Mouse (Mus musculus) c-Kit-negative CD71-positive TER-119-positive erythroid progenitor cells, embryonic 14.5 days (primary cell): Measurements from ENCODE around the gene Hbb-y.
"Not testable (repeated sequence)": the region's sequence is repeated elsewhere in the genome, so short reads cannot be mapped to it uniquely, and the experiment has no call there.

ENCODE experiments used
- DNase-seq: peaks from one replicate; pipeline ENCODE4 v3.0.0-alpha.2; 2013; ENCODE audit warnings: low read depth, low spot score

Hbb-y gene

GRCm38 (mm10) chr7:103813152-103813551 is 39.9 kb downstream of the Hbb-y start:
- DNase-seq, result not testable (repeated sequence)

DNA sequence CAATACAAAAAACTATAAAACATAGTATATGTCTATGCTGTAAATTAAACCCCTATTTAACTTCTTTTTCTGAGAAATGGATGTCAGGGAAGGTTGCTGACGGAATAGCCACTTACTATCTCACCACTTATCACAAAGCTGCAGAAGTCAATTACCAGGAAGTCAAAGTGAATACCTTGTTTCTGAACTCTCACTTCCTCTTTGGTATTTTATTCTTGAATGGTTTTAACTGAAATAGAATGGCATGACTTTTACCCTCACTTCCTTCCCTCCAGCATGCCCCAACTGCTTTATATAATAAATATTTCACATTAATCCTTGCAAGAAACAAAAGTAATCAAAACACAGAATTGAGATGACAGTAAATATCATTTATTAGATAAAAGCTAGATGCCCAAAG is 40.8 kb downstream of the Hbb-y start:
- peak; percentile 72 for DNase-seq

GRCm38 (mm10) chr7:103811223-103811845 is 41.7 kb downstream of the Hbb-y start:
- DNase-seq, result peak; percentile 76

DNA sequence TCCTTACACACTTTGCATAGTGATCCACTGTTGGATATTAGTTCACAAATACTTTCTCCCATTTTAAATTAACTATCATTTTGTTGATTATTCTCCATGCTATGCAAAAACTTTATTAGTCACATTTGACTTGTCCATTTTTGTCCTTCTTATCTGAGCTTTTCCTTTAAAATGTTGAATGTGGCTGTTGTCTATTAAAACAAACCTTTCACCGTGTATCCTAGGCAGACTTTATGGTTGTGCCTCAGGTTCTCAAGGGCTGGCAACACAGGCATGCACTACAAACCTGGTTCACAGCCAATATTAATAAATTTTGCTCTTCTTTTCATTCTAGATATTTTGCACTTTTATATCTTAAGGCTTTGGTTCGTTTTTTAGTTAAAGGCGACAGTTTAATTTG is 42.3 kb downstream of the Hbb-y start:
- peak; percentile 69 for DNase-seq

DNA sequence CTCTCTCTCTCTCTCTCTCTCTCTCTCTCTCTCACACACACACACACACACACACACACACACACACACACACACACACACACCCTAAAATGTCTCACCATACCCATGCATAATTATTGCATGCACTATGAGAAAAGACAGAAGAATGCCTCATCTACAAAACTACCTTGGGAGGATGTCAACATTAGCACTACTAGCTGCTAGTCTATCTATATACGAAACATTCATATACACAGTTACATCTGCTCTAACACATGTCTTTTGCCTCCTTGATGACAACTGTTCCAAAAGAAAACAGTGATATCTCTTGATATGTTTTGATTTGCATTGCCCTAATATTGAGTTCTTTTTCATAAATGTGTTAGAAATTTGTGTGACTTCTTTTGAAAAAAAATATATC is 42.7 kb downstream of the Hbb-y start:
- DNase-seq, result peak; percentile 66

- DNase-seq, result no peak
Measured at GRCm38 (mm10) chr7:103809801-103810155, 43.2 kb downstream of the Hbb-y start.

DNA sequence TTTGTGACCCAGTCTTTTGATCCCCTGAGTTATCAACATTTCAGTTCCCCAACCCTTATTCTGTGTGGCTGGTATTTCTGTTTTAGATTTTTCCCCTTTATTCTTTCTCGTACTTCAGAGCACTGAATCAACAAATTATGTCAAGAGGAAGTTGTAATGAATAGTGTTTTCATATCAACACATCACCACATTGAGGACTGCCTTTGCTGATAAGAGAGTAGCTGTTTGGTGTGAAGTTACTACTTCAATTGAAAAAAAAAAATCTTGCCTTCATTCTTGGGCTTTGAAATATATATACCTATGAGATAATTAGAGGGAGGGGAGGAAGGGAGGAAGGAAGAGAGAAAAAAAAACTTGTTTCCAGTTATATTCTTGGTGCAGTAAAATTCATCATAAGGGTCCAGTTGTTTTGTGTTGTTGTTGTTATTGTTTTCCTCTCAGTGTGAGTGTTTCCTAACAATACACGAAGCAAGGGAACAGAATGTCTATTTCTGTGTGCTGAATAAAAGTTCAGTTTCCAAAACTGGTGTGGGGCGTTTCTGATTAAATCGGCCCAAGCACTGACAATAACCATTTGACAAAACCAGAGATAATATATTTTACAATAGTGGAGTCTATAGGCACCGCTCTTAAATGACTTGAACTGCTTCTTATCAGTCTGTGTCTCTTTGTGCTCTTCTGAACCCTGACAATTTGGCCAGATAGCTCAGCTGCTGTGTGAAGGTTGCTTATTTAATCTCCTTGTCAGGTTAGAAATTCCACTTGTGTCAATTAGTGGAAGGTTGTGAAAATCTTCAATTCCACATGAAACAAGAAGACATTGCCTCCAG is 43.8 kb downstream of the Hbb-y start:
- peak; percentile 74 for DNase-seq

DNA sequence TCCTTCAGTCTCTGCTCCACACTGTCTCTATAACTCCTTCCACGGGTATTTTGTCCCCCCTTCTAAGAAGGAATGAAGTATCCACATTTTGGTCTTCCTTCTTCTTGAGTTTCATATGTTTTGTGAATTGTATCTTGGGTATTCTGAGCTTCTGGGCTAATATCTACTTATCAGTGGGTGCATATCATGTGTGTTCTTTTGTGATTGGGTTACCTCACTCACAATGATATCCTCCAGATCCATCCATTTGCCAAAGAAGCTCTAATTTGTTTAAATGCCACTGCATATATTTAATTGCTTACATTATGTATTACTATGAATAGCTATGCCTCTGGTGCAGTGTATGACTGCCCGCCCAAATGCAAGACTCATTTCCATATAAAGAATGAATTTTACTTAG is 44.9 kb downstream of the Hbb-y start:
- not testable (repeated sequence) for DNase-seq

GRCm38 (mm10) chr7:103806856-103807255 is 46.2 kb downstream of the Hbb-y start:
- DNase-seq, result peak; percentile 84
